Mouse (Mus musculus): Measurements from ENCODE around the gene Dzip3. TPM values are rescaled to one million over a fixed set of nuclear protein-coding genes. Genes with fewer than 3 reads are reported as not detected.

Dzip3 gene
- polyA plus RNA-seq, 1 experiment from 2014 or later, result 5.9 TPM

DNA sequence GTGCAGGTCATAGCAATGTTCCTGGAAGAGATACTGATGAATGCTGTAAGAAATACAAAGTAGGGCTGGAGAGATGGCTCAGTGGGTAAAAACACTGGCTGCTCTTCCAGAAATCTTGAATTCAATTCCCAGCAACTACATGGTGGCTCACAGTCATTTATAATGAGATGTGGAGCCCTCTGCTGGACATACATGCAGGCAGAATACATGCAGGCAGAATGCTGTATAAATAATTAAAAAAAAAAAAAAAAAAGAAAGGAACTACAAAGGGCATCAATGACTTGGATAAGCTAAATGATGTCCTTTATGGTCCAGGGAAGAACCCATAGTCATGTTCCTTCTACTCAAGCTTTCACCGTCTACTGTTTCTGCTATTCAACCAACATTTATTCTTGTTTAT, 20.4 kb downstream of the Dzip3 start:
- DNase-seq (ENCODE audit: low spot score), result peak; percentile 11

DNA sequence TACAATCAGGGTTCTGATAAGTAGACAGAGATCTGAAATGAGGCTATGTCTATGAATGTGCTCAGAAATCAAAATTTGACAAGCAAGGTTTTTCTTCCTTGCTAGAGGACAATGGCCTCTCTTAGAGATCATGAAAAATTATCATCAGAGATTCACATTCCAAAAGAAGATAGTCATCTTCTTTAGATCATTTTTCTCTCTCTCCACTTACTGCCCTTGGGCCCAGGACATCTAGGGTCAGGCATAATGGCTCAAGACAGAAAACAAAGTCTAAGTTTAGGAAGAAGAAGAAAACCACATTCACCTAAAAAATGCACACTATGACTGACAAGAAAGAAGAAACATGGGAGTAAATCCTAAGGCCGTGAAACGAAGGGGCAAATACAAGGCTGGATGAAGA, 21.0 kb downstream of the Dzip3 start:
- Histone ChIP-seq H3K9me3 (ENCODE audit: low read length) (no peaks in the 10 kb centered on the region), H3K9ac (replicated peaks; ENCODE audit: low read depth) (no peak overlapping the region), H3K4me1 (ENCODE audit: insufficient read depth, low read depth, low read length) (no peaks in the 10 kb centered on the region), H3K27me3 (replicated peaks; ENCODE audit: insufficient read depth, low read length) (no peaks in the 10 kb centered on the region), H3K27ac (ENCODE audit: low read length) (no peak overlapping the region), H3K4me2 (replicated peaks; ENCODE audit: low read depth, low read length) (no peak overlapping the region), H3K4me3 (ENCODE audit: low read depth, low read length) (no peak overlapping the region), H3K36me3 (ENCODE audit: insufficient read depth, low read length) (peaks cover 3% of the 10 kb centered on the region; the same call in 1 of the 2 replicates)
- TF ChIP-seq CTCF (IDR thresholded peaks at IDR 0.05) (no peak), EP300 (IDR thresholded peaks at IDR 0.05) (no peak)
- no peak for DNase-seq (ENCODE audit: low spot score)
- 96% methylated on average over 2 of the region's 2 CpGs for WGBS
- no peak for ATAC-seq

More for the DNA sequence above, 20.4 kb downstream of the Dzip3 start:
- TF ChIP-seq CTCF (IDR thresholded peaks at IDR 0.05), result peak; percentile 45
- no peak for TF ChIP-seq EP300 (IDR thresholded peaks at IDR 0.05)
- H3K27ac ChIP-seq (ENCODE audit: low read length), result no peak overlapping the region
- no peaks in the 10 kb centered on the region for H3K27me3 ChIP-seq (replicated peaks; ENCODE audit: insufficient read depth, low read length)
- peaks cover 3% of the 10 kb centered on the region; the same call in 1 of the 2 replicates for H3K36me3 ChIP-seq (ENCODE audit: insufficient read depth, low read length)
- no peak overlapping the region for H3K4me2 ChIP-seq (replicated peaks; ENCODE audit: low read depth, low read length)
- no peak overlapping the region for H3K9ac ChIP-seq (replicated peaks; ENCODE audit: low read depth)
- WGBS, result 87% methylated on average over 1 of the region's 1 CpGs
- H3K4me1 ChIP-seq (ENCODE audit: insufficient read depth, low read depth, low read length), result no peaks in the 10 kb centered on the region
- no peak overlapping the region for H3K4me3 ChIP-seq (ENCODE audit: low read depth, low read length)
- no peak for ATAC-seq
- no peaks in the 10 kb centered on the region for H3K9me3 ChIP-seq (ENCODE audit: low read length)

DNA sequence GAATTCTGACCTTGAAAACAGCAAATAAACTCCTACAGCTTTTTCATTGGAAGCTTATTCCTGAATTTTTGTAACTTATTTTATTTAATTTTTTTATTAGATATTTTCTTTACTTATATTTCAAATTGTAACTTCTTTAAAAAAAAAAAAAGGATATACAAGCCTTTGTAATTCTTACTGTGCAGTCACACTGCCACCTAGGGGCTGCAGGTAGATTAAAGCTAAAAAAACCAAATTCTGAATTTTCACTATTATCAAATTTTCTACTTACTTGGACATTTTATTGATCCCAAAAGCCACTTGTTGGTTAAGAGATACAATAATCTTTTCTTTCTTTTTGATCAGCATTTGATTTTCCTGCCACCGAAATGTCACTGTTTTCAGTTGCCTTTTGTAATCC, 52.2 kb downstream of the Dzip3 start:
- TF ChIP-seq EP300 (IDR thresholded peaks at IDR 0.05), result no peak
- peak; percentile 61 for TF ChIP-seq CTCF (IDR thresholded peaks at IDR 0.05)
- 61% methylated on average over 1 of the region's 1 CpGs for WGBS
- Histone ChIP-seq H3K4me1 (ENCODE audit: insufficient read depth, low read depth, low read length) (no peaks in the 10 kb centered on the region), H3K27ac (ENCODE audit: low read length) (no peak overlapping the region), H3K36me3 (ENCODE audit: insufficient read depth, low read length) (no peaks in the 10 kb centered on the region), H3K4me3 (ENCODE audit: low read depth, low read length) (no peak overlapping the region), H3K27me3 (replicated peaks; ENCODE audit: insufficient read depth, low read length) (no peaks in the 10 kb centered on the region), H3K9ac (replicated peaks; ENCODE audit: low read depth) (no peak overlapping the region), H3K9me3 (ENCODE audit: low read length) (no peaks in the 10 kb centered on the region), H3K4me2 (replicated peaks; ENCODE audit: low read depth, low read length) (no peak overlapping the region)
- DNase-seq (ENCODE audit: low spot score), result peak; percentile 60
- ATAC-seq, result no peak

DNA sequence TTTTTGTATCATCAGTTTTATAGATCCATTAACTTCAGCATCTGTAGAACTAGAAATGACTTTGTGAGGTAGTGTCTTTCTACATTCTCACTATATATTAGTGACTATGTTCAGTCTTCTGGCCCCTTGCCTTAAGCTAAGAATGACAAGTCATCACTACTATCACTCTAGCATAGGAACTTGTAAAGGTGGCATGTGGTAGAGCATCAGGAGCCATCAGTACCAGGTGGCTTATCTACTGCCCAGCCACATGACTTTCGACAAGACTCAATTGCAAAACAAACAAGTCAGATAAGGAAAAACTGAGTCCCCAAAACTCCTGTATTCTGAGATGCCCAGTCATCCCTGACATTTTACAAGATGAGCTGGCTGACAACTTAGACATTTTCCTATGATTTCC, 70.2 kb downstream of the Dzip3 start:
- DNase-seq (ENCODE audit: low spot score) (no peak), ATAC-seq (no peak)
- H3K4me2 ChIP-seq (replicated peaks; ENCODE audit: low read depth, low read length), result no peak overlapping the region
- H3K36me3 ChIP-seq (ENCODE audit: insufficient read depth, low read length), result peaks cover 11% of the 10 kb centered on the region; the same call in 1 of the 2 replicates
- no peak overlapping the region for H3K27ac ChIP-seq (ENCODE audit: low read length)
- no peak overlapping the region for H3K9ac ChIP-seq (replicated peaks; ENCODE audit: low read depth)
- 56% methylated on average over 1 of the region's 1 CpGs for WGBS
- no peaks in the 10 kb centered on the region for H3K27me3 ChIP-seq (replicated peaks; ENCODE audit: insufficient read depth, low read length)
- TF ChIP-seq CTCF (IDR thresholded peaks at IDR 0.05) (no peak), EP300 (IDR thresholded peaks at IDR 0.05) (no peak)
- no peaks in the 10 kb centered on the region for H3K9me3 ChIP-seq (ENCODE audit: low read length)
- no peaks in the 10 kb centered on the region for H3K4me1 ChIP-seq (ENCODE audit: insufficient read depth, low read depth, low read length)
- H3K4me3 ChIP-seq (ENCODE audit: low read depth, low read length), result no peak overlapping the region

DNA sequence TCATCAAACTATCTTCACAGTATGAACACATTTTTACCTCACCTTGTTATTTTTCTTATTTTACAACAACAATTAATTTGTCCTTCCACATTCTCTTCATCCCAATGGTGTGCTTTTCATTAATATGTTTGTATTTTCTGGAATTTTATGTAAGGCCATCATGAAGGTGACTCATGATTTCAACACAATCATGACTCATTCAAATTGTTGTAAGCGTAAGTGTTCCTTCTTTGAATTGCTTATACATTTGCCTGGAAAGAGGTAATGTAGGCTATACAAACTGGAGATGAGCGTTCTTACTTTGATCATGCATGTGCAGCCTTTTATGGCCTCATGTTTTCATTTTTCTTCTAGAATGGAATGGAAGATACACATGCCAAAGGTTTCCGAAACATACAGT, 80.8 kb downstream of the Dzip3 start:
- 88% methylated on average over 3 of the region's 3 CpGs for WGBS
- no peaks in the 10 kb centered on the region for H3K36me3 ChIP-seq (ENCODE audit: insufficient read depth, low read length)
- H3K4me2 ChIP-seq (replicated peaks; ENCODE audit: low read depth, low read length), result no peak overlapping the region
- no peaks in the 10 kb centered on the region for H3K9me3 ChIP-seq (ENCODE audit: low read length)
- H3K27me3 ChIP-seq (replicated peaks; ENCODE audit: insufficient read depth, low read length), result no peaks in the 10 kb centered on the region
- TF ChIP-seq EP300 (IDR thresholded peaks at IDR 0.05) (no peak), CTCF (IDR thresholded peaks at IDR 0.05) (no peak)
- no peak overlapping the region for H3K4me3 ChIP-seq (ENCODE audit: low read depth, low read length)
- H3K9ac ChIP-seq (replicated peaks; ENCODE audit: low read depth), result no peak overlapping the region
- no peaks in the 10 kb centered on the region for H3K4me1 ChIP-seq (ENCODE audit: insufficient read depth, low read depth, low read length)
- no peak for ATAC-seq
- H3K27ac ChIP-seq (ENCODE audit: low read length), result no peak overlapping the region
- DNase-seq (ENCODE audit: low spot score), result no peak

DNA sequence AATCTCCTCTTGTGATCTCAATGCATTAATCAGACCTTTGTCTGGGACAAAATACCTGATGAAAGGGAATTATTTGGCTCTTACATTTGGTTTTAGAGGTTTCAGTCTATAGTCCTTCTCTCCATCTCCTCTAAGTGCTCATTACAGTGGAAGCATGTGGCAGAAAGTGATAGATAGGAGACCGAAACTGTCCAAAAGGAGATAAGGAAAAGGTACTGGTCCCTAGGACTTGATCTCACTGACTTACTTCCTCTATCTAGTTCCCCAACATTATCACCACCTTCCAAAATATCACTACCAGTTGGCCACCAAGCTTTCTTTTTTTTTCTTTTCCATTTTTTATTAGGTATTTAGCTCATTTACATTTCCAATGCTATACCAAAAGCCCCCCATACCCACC, 82.8 kb downstream of the Dzip3 start:
- ATAC-seq (no peak), DNase-seq (ENCODE audit: low spot score) (no peak)
- Histone ChIP-seq H3K4me2 (replicated peaks; ENCODE audit: low read depth, low read length) (no peak overlapping the region), H3K9me3 (ENCODE audit: low read length) (no peaks in the 10 kb centered on the region), H3K4me1 (ENCODE audit: insufficient read depth, low read depth, low read length) (no peaks in the 10 kb centered on the region), H3K9ac (replicated peaks; ENCODE audit: low read depth) (no peak overlapping the region), H3K4me3 (ENCODE audit: low read depth, low read length) (no peak overlapping the region), H3K27me3 (replicated peaks; ENCODE audit: insufficient read depth, low read length) (no peaks in the 10 kb centered on the region), H3K27ac (ENCODE audit: low read length) (no peak overlapping the region), H3K36me3 (ENCODE audit: insufficient read depth, low read length) (no peaks in the 10 kb centered on the region)
- WGBS, result 88% methylated on average over 1 of the region's 1 CpGs
- TF ChIP-seq CTCF (IDR thresholded peaks at IDR 0.05), result no peak
- TF ChIP-seq EP300 (IDR thresholded peaks at IDR 0.05), result no peak

DNA sequence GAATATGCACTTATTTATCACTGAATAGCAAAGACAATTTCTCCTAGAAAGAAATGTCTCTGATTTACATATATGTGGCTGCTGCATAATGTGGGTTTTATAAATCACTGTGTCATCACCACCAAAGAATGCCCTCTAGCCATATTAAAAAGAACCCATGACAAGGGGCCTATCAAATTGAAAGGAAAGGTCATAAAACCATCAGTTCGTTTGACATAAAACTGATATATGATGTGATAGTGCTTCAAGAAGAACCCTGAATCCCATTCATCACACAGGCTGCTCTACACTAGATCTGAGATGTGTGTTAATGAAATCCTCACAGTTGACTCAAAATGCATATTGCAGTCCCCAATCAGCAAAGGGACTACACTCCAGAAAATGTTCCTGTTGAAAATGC, 94.1 kb downstream of the Dzip3 start:
- WGBS, result 65% methylated on average over 1 of the region's 1 CpGs
- Histone ChIP-seq H3K27ac (ENCODE audit: low read length) (no peak overlapping the region), H3K9ac (replicated peaks; ENCODE audit: low read depth) (no peak overlapping the region), H3K9me3 (ENCODE audit: low read length) (no peaks in the 10 kb centered on the region), H3K4me3 (ENCODE audit: low read depth, low read length) (no peak overlapping the region), H3K27me3 (replicated peaks; ENCODE audit: insufficient read depth, low read length) (no peaks in the 10 kb centered on the region), H3K4me1 (ENCODE audit: insufficient read depth, low read depth, low read length) (no peaks in the 10 kb centered on the region), H3K4me2 (replicated peaks; ENCODE audit: low read depth, low read length) (no peak overlapping the region), H3K36me3 (ENCODE audit: insufficient read depth, low read length) (no peaks in the 10 kb centered on the region)
- no peak for ATAC-seq
- TF ChIP-seq EP300 (IDR thresholded peaks at IDR 0.05) (no peak), CTCF (IDR thresholded peaks at IDR 0.05) (no peak)
- no peak for DNase-seq (ENCODE audit: low spot score)
